Mouse (Mus musculus) forebrain, embryonic 10.5 days (tissue): ENCODE measurements at regions not wholly inside any gene's neighbourhood (a gene's known extent, or its start where the extent isn't known, plus 50 kb on each side); places are given as distances from the start of the nearest gene placed in this dataset.

ENCODE experiments used
- DNase-seq: peaks from one replicate; pipeline ENCODE4 v3.0.0-alpha.2; 2017; ENCODE audit warnings: low spot score; ENCODE audit errors: extremely low spot score
- H3K27ac ChIP-seq: fragments of 300-500 bp; sonication (generic); 2 replicates; pipeline ENCODE4 v1.5.1; 2016; ENCODE audit warnings: mild to moderate bottlenecking
- H3K27me3 ChIP-seq: fragments of 300-500 bp; sonication (generic); 2 replicates; pipeline ENCODE4 v1.6.1; 2016; ENCODE audit warnings: mild to moderate bottlenecking; ENCODE audit not compliant: poor library complexity, severe bottlenecking
- H3K36me3 ChIP-seq: fragments of 300-500 bp; sonication (generic); replicated peaks from 2 replicates; pipeline ENCODE4 v1.6.1; 2016; ENCODE audit warnings: mild to moderate bottlenecking, moderate library complexity
- H3K4me1 ChIP-seq: fragments of 300-500 bp; sonication (generic); 2 replicates; pipeline ENCODE4 v1.6.1; 2016
- H3K4me3 ChIP-seq: fragments of 300-500 bp; sonication (generic); 2 replicates; pipeline ENCODE4 v1.5.1; 2016; ENCODE audit warnings: mild to moderate bottlenecking, moderate library complexity
- H3K9me3 ChIP-seq: fragments of 300-500 bp; sonication (generic); 2 replicates; pipeline ENCODE4 v1.6.1; 2016; ENCODE audit warnings: mild to moderate bottlenecking, moderate library complexity
- WGBS: fragments of 180-500 bp; shearing (Covaris S2); methylation state at CpG from one replicate; pipeline ENCODE4 v1.1.7; 2016; 5-methylcytosine and 5-hydroxymethylcytosine counted together

DNA sequence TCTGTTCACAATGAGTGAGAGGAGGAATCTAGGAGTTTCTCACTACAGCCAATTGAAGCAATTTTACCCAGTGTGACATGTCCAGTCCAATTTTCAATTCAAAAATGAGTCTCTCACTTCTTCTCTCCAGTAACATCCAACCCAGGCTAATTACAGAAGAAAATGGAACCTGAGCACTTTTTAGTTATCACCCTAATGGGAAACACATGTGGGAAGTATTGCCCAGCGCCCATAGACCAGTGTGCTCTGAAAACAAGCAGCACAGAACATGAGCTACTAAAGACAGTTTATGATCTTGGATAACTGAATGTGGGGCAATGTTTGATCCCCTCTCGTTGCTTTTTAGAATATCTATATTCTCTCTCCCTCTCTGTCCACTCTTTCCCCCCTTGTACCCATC, 70.5 kb upstream of the Efemp1 start:
- H3K36me3 ChIP-seq: no peaks in the 10 kb centered on the region
- no peaks in the 10 kb centered on the region for H3K4me1 ChIP-seq
- H3K27me3 ChIP-seq: no peaks in the 10 kb centered on the region
- WGBS: 70% methylated on average over 2 of the region's 2 CpGs
- H3K9me3 ChIP-seq: no peaks in the 10 kb centered on the region
- DNase-seq: no peak
- H3K4me3 ChIP-seq: no peak overlapping the region
- H3K27ac ChIP-seq: no peak overlapping the region

DNA sequence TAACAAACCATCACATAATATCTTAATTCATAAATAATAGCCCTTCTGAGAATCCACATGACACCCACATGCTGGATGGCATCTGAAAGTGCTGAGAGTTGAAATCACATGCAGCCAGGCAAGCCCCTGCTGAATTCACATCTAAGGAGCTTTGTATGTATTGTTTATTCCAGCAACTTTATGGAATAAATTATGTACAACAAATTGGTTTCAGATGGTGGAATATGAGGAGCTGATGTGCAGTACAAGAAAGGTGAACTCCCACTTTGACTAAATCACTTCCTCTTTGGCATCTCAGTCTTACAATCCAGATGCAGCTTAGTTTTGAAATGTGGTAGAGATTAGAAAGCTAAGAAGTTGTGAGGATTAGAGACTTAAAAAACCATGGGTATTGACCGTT, 82.2 kb upstream of the Efemp1 start:
- H3K36me3 ChIP-seq: no peaks in the 10 kb centered on the region
- no peak overlapping the region for H3K27ac ChIP-seq
- H3K27me3 ChIP-seq: no peaks in the 10 kb centered on the region
- H3K9me3 ChIP-seq: no peaks in the 10 kb centered on the region
- DNase-seq: no peak
- H3K4me1 ChIP-seq: no peaks in the 10 kb centered on the region
- 79% methylated on average over 1 of the region's 1 CpGs for WGBS
- H3K4me3 ChIP-seq: no peak overlapping the region

- no peak for DNase-seq
- Histone ChIP-seq H3K4me3 (no peak overlapping the region), H3K27me3 (no peaks in the 10 kb centered on the region), H3K9me3 (no peaks in the 10 kb centered on the region), H3K4me1 (peaks cover 3% of the 10 kb centered on the region; the same call in 1 of the 2 replicates), H3K36me3 (no peaks in the 10 kb centered on the region), H3K27ac (no peak overlapping the region)
Observed at GRCm38 (mm10) chr11:28760751-28761150, 92.3 kb upstream of the Efemp1 start.

- H3K27ac ChIP-seq: peak overlapping the region; percentile 83
Observed at GRCm38 (mm10) chr11:28734941-28735597, 117.9 kb upstream of the Efemp1 start.

GRCm38 (mm10) chr11:28734581-28734931, 118.4 kb upstream of the Efemp1 start:
- peak overlapping the region; percentile 32; the same call in 1 of the 2 replicates for H3K4me3 ChIP-seq

More at GRCm38 (mm10) chr11:28734941-28735597, 117.9 kb upstream of the Efemp1 start:
- Histone ChIP-seq H3K36me3 (no peaks in the 10 kb centered on the region), H3K4me3 (peak overlapping the region; percentile 32), H3K9me3 (no peaks in the 10 kb centered on the region), H3K27me3 (peaks cover 7% of the 10 kb centered on the region; the same call in 1 of the 2 replicates), H3K4me1 (peaks cover 44% of the 10 kb centered on the region)
- peak; percentile 67 for DNase-seq
- WGBS: 4% methylated on average over 8 of the region's 8 CpGs

GRCm38 (mm10) chr11:28733877-28734580, 119.0 kb upstream of the Efemp1 start:
- 20% methylated on average over 3 of the region's 3 CpGs for WGBS
- no peak overlapping the region for H3K4me3 ChIP-seq
- H3K4me1 ChIP-seq: peaks cover 45% of the 10 kb centered on the region
- no peaks in the 10 kb centered on the region for H3K9me3 ChIP-seq
- 0 out of 2 replicates have a peak overlapping the region, but pooled peaks have one; percentile 68 for H3K27ac ChIP-seq
- H3K36me3 ChIP-seq: no peaks in the 10 kb centered on the region
- DNase-seq: no peak
- peaks cover 7% of the 10 kb centered on the region; the same call in 1 of the 2 replicates for H3K27me3 ChIP-seq

More at GRCm38 (mm10) chr11:28734581-28734931, 118.4 kb upstream of the Efemp1 start:
- Histone ChIP-seq H3K4me1 (peaks cover 45% of the 10 kb centered on the region), H3K27me3 (peaks cover 7% of the 10 kb centered on the region; the same call in 1 of the 2 replicates), H3K27ac (no peak overlapping the region), H3K9me3 (no peaks in the 10 kb centered on the region), H3K36me3 (no peaks in the 10 kb centered on the region)
- 26% methylated on average over 1 of the region's 1 CpGs for WGBS
- no peak for DNase-seq

DNA sequence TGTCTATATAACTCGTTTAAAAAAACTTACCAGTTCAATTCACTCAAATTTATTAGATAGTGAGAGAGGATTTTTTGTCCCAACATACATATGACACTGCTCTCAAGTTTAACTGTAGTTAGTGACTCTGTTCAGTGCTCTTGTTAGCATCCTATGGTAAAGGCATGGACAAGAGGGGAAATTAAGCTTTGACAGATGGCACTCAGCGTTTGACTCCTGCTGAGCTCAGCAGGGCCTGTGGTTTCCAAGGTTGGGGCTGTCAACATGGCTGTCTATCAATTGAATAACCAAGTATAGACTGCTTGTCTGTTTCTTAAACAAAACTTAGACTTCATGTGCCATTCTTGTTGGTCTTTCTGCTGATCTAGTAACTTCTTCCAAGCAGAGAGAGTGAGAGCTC, 122.9 kb upstream of the Efemp1 start:
- whole genome bisulfite sequencing: 64% methylated on average over 2 of the region's 2 CpGs
- Histone ChIP-seq H3K4me3 (no peak overlapping the region), H3K27me3 (peaks cover 3% of the 10 kb centered on the region; the same call in 1 of the 2 replicates), H3K9me3 (no peaks in the 10 kb centered on the region), H3K27ac (no peak overlapping the region), H3K4me1 (peaks cover 35% of the 10 kb centered on the region), H3K36me3 (no peaks in the 10 kb centered on the region)
- DNase-seq: no peak

GRCm38 (mm10) chr11:28709511-28709910, 125.4 kb upstream of the Ccdc85a start:
- no peaks in the 10 kb centered on the region for H3K4me1 ChIP-seq
- H3K27ac ChIP-seq: no peak overlapping the region
- H3K9me3 ChIP-seq: no peaks in the 10 kb centered on the region
- H3K36me3 ChIP-seq: no peaks in the 10 kb centered on the region
- no peak for DNase-seq
- H3K27me3 ChIP-seq: no peaks in the 10 kb centered on the region
- 88% methylated on average over 3 of the region's 3 CpGs for WGBS
- no peak overlapping the region for H3K4me3 ChIP-seq

GRCm38 (mm10) chr11:28708431-28708830, 124.3 kb upstream of the Ccdc85a start:
- WGBS: 96% methylated on average over 6 of the region's 6 CpGs
- Histone ChIP-seq H3K4me1 (no peaks in the 10 kb centered on the region), H3K36me3 (no peaks in the 10 kb centered on the region), H3K4me3 (no peak overlapping the region), H3K27me3 (no peaks in the 10 kb centered on the region), H3K27ac (no peak overlapping the region), H3K9me3 (no peaks in the 10 kb centered on the region)
- DNase-seq: no peak

GRCm38 (mm10) chr11:28702384-28702783, 118.3 kb upstream of the Ccdc85a start:
- no peaks in the 10 kb centered on the region for H3K9me3 ChIP-seq
- no peak for DNase-seq
- H3K4me1 ChIP-seq: peaks cover 14% of the 10 kb centered on the region
- H3K27me3 ChIP-seq: no peaks in the 10 kb centered on the region
- H3K4me3 ChIP-seq: no peak overlapping the region
- no peak overlapping the region for H3K27ac ChIP-seq
- H3K36me3 ChIP-seq: no peaks in the 10 kb centered on the region
- WGBS: 92% methylated on average over 1 of the region's 1 CpGs

DNA sequence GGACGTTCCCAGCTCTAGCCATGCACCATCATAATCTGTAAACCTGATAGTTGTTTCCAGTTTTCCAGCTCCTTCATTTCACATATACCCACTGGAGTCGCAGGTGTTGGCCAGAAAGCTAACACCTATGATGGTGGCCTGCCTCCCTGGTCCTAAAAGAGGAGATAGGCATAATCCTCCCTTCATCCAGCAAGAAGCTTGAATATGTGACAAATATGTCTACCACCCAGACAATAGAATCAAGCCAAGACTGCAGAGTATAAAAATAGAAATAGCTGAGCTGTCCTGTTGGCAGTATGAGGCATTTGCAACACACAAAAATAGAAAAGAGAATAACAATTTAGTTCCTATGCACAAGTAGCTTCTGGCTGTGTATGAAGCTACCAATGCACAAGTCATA, 117.3 kb upstream of the Ccdc85a start:
- no peaks in the 10 kb centered on the region for H3K27me3 ChIP-seq
- H3K9me3 ChIP-seq: no peaks in the 10 kb centered on the region
- no peaks in the 10 kb centered on the region for H3K36me3 ChIP-seq
- WGBS: 88% methylated on average over 2 of the region's 2 CpGs
- no peak overlapping the region for H3K27ac ChIP-seq
- H3K4me1 ChIP-seq: peaks cover 20% of the 10 kb centered on the region
- H3K4me3 ChIP-seq: no peak overlapping the region
- DNase-seq: no peak

DNA sequence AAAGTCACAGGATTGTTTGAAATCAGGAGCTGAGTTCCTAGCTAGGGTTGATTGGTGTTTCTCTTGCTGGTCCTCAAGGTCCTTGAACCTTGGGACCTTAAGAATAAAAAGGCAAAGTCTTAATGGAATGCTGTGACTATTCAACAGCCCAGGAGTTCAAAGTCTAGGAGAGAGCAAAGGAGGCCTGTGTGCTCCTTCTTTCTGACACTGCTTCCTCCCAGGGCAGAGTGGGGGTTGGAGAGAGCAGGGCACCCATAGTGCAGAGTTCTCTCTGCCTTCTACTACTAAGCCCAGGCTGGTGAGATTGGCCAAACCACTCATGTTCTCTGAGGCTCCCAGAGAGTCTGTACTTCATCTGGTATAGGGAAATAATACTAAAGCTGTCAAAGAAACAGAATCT, 115.6 kb upstream of the Ccdc85a start:
- H3K27ac ChIP-seq: no peak overlapping the region

GRCm38 (mm10) chr11:28697644-28698480, 113.7 kb upstream of the Ccdc85a start:
- no peak overlapping the region for H3K4me3 ChIP-seq
- H3K27ac ChIP-seq: peak overlapping the region; percentile 62
- H3K4me1 ChIP-seq: peaks cover 36% of the 10 kb centered on the region
- 36% methylated on average over 8 of the region's 8 CpGs for WGBS
- no peak for DNase-seq
- no peaks in the 10 kb centered on the region for H3K27me3 ChIP-seq
- H3K36me3 ChIP-seq: no peaks in the 10 kb centered on the region
- H3K9me3 ChIP-seq: no peaks in the 10 kb centered on the region

More for the DNA sequence above, 115.6 kb upstream of the Ccdc85a start:
- Histone ChIP-seq H3K27me3 (no peaks in the 10 kb centered on the region), H3K4me1 (peaks cover 20% of the 10 kb centered on the region), H3K9me3 (no peaks in the 10 kb centered on the region), H3K4me3 (no peak overlapping the region), H3K36me3 (no peaks in the 10 kb centered on the region)
- no peak for DNase-seq
